Mouse (Mus musculus): ENCODE measurements around the gene Slc22a15. TPM values are rescaled to one million over a fixed set of nuclear protein-coding genes. Genes with fewer than 3 reads are reported as not detected.
A peak's percentile ranks its signal among the peaks of the same experiment; 100 is the strongest.

The Slc22a15 gene
- total and polyA plus RNA-seq, 2 experiments from 2014 or later = 5.6 to 13.2 TPM

DNA sequence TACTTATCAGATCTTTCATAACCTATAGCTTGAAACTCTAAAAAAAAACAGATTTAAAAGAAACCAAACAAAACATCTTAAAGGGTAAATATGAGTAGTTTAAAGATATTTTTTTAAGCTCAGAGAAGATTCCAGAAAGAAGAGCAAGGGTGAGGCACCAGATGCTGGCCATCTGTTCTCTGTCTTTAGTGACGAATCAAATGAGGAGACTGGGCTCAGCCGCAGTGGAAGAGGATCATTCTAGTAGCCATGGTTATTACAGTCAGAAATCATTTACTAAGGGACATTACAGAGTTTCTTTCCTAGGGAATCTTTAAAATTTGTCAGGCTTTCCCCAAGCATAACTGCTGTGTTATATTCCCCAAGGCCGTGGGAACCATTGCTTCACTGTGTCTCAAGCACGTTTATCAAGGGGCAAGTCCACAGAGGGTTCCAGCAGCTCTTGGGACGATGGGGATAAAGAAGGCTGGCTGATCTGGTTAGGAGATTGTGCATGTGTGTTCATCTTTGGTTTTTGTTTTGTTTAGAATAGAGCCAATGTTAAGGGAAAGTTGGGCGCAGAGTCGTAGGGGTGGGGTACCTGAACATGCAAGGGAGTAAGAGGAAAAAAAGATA is 51.1 kb downstream of the Slc22a15 start:
- H3K36me3 ChIP-seq (ENCODE audit: insufficient read depth, low read length) = peaks cover 11% of the 10 kb centered on the region; the same call in 1 of the 2 replicates
- no peaks in the 10 kb centered on the region for H3K9me3 ChIP-seq (ENCODE audit: low read length)
- no peak overlapping the region for H3K4me3 ChIP-seq (ENCODE audit: low read depth, low read length)
- H3K9ac ChIP-seq (replicated peaks; ENCODE audit: low read length, poor library complexity, severe bottlenecking) = no peak overlapping the region
- peak; percentile 45 for DNase-seq (ENCODE audit: low spot score)
- no peaks in the 10 kb centered on the region for H3K4me1 ChIP-seq (ENCODE audit: insufficient read depth, low read length)
- H3K27ac ChIP-seq (ENCODE audit: low read depth, low read length) = no peak overlapping the region
- no peak for TF ChIP-seq CTCF (IDR thresholded peaks at IDR 0.05)
- 76% methylated on average over 7 of the region's 7 CpGs for WGBS
- no peak for ATAC-seq (ENCODE audit: low FRiP score)
- no peaks in the 10 kb centered on the region for H3K27me3 ChIP-seq (ENCODE audit: insufficient read depth, low read length)
- no peak overlapping the region for H3K4me2 ChIP-seq (ENCODE audit: low read depth, low read length, poor library complexity, severe bottlenecking)

DNA sequence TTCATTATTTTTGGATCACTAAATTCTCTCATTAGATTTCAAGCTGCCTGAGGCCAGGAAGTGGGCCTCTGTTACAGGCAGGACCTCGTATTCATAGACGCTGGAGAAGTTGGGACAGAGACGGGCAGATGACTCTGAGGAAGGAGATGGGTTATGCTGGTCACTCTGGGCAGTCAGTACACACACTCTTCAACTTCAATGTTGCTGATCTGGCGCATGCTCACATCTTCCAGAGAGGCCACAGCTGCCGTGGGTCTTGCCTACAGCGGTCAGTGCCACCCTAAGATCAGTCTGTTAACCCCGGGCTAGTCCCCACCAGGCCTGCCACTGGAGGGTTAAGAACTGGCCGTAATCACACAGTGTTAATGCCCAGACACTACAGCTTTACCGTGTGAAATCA is 52.3 kb downstream of the Slc22a15 start:
- Histone ChIP-seq H3K27ac (ENCODE audit: low read depth, low read length) (no peak overlapping the region), H3K27me3 (ENCODE audit: insufficient read depth, low read length) (no peaks in the 10 kb centered on the region), H3K4me3 (ENCODE audit: low read depth, low read length) (no peak overlapping the region), H3K36me3 (ENCODE audit: insufficient read depth, low read length) (0 out of 2 replicates have a peak, but pooled peaks cover 4% of the 10 kb centered on the region), H3K9me3 (ENCODE audit: low read length) (no peaks in the 10 kb centered on the region), H3K4me1 (ENCODE audit: insufficient read depth, low read length) (no peaks in the 10 kb centered on the region), H3K4me2 (ENCODE audit: low read depth, low read length, poor library complexity, severe bottlenecking) (no peak overlapping the region), H3K9ac (replicated peaks; ENCODE audit: low read length, poor library complexity, severe bottlenecking) (no peak overlapping the region)
- ATAC-seq (ENCODE audit: low FRiP score) = no peak
- no peak for DNase-seq (ENCODE audit: low spot score)
- 92% methylated on average over 9 of the region's 9 CpGs for WGBS
- no peak for TF ChIP-seq CTCF (IDR thresholded peaks at IDR 0.05)

DNA sequence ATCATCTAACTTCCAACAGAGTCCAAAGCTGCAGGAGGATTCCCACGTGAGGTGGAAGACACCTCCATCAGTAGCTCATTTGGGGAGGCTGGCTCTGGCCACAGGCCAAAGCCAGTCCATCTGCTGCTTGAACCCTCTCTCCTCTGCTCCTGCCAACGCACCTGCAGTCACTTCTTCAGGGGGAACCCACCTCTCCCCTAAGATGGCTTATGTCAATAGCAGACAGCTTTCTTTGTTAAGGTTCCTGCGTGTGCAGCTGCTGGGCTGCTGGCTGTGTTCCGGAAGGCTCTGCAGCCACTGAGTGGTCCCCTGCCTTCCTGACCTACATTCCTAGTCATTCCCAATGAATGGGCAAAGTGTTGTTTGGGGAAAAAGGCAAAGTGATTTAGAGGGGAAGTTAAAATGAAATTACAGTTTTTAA is 57.2 kb downstream of the Slc22a15 start:
- Histone ChIP-seq H3K36me3 (ENCODE audit: insufficient read depth, low read length) (peaks cover 18% of the 10 kb centered on the region), H3K9me3 (ENCODE audit: low read length) (no peaks in the 10 kb centered on the region), H3K4me1 (ENCODE audit: insufficient read depth, low read length) (no peaks in the 10 kb centered on the region), H3K4me3 (ENCODE audit: low read depth, low read length) (no peak overlapping the region), H3K27ac (ENCODE audit: low read depth, low read length) (no peak overlapping the region), H3K27me3 (ENCODE audit: insufficient read depth, low read length) (no peaks in the 10 kb centered on the region), H3K9ac (replicated peaks; ENCODE audit: low read length, poor library complexity, severe bottlenecking) (no peak overlapping the region), H3K4me2 (ENCODE audit: low read depth, low read length, poor library complexity, severe bottlenecking) (no peak overlapping the region)
- ATAC-seq (ENCODE audit: low FRiP score) = no peak
- 68% methylated on average over 4 of the region's 4 CpGs for WGBS
- DNase-seq (ENCODE audit: low spot score) = peak; percentile 58
- no peak for TF ChIP-seq CTCF (IDR thresholded peaks at IDR 0.05)

DNA sequence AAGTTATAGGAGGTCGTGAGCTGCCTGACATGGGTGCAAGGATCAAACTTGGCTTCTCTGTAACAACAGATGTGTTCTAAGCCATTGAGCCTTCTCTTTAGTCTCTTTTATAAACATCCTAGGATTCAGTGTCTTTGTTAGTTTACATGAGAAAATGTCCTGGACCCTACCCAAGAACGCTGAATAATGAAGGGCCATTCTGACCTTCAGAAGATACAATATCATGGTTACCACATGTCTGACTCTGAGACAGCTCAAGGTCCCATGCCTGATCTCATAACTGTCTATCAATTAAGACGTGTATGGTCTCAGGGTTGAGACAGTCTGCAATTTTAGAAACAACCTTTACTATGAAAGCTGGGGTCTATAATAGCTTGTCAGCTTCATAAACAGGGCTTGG is 62.4 kb downstream of the Slc22a15 start:
- Histone ChIP-seq H3K4me3 (ENCODE audit: low read depth, low read length) (no peak overlapping the region), H3K36me3 (ENCODE audit: insufficient read depth, low read length) (peaks cover 34% of the 10 kb centered on the region), H3K27me3 (ENCODE audit: insufficient read depth, low read length) (no peaks in the 10 kb centered on the region), H3K9me3 (ENCODE audit: low read length) (no peaks in the 10 kb centered on the region), H3K9ac (replicated peaks; ENCODE audit: low read length, poor library complexity, severe bottlenecking) (no peak overlapping the region), H3K4me2 (ENCODE audit: low read depth, low read length, poor library complexity, severe bottlenecking) (no peak overlapping the region), H3K4me1 (ENCODE audit: insufficient read depth, low read length) (no peaks in the 10 kb centered on the region), H3K27ac (ENCODE audit: low read depth, low read length) (no peak overlapping the region)
- ATAC-seq (ENCODE audit: low FRiP score) (no peak), DNase-seq (ENCODE audit: low spot score) (no peak)
- WGBS = 79% methylated on average over 3 of the region's 3 CpGs
- no peak for TF ChIP-seq CTCF (IDR thresholded peaks at IDR 0.05)

DNA sequence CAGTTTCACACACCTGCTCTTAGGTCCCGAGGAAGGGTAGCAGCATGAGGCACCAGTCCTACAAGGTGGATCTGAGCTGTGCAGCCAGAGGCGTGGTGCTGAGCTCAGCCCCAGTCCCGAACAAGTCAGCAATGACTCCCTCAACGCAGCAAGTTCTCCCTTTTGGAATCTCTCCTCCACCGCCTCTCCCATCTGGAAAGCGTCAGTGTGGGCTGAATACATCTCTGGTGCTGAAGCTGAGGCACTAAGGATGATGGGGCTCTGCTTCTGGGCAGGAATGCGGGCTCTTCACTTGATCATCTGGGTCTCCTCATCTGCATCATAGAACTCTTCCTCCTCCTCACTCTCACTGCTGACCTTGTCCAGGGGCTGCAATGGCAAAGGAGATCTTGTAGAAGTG is 64.1 kb downstream of the Slc22a15 start:
- Histone ChIP-seq H3K4me3 (ENCODE audit: low read depth, low read length) (no peak overlapping the region), H3K4me2 (ENCODE audit: low read depth, low read length, poor library complexity, severe bottlenecking) (no peak overlapping the region), H3K9me3 (ENCODE audit: low read length) (no peaks in the 10 kb centered on the region), H3K36me3 (ENCODE audit: insufficient read depth, low read length) (peaks cover 34% of the 10 kb centered on the region), H3K4me1 (ENCODE audit: insufficient read depth, low read length) (no peaks in the 10 kb centered on the region), H3K27ac (ENCODE audit: low read depth, low read length) (no peak overlapping the region), H3K9ac (replicated peaks; ENCODE audit: low read length, poor library complexity, severe bottlenecking) (no peak overlapping the region), H3K27me3 (ENCODE audit: insufficient read depth, low read length) (no peaks in the 10 kb centered on the region)
- DNase-seq (ENCODE audit: low spot score) = no peak
- WGBS = 81% methylated on average over 7 of the region's 7 CpGs
- no peak for TF ChIP-seq CTCF (IDR thresholded peaks at IDR 0.05)
- no peak for ATAC-seq (ENCODE audit: low FRiP score)

DNA sequence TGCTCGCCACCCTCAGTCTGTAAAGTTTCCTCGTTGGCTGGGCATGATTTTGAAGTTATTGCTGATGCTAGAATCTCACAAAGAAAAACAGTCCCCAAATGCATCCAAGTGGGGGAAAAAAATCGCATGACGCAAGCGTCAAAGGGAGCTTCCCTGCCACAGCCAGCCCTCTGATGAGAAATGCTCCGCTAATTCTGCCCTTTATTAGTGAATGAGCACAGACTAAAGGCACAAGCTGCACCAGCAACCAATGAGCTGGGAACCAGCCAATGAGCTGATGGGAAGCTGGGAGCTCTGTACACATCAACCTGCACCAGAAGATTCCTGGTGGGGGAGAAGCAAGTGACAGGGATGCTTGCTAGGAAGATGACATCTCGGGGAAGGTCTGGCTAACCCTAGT is 64.5 kb downstream of the Slc22a15 start:
- ATAC-seq (ENCODE audit: low FRiP score) (no peak), DNase-seq (ENCODE audit: low spot score) (no peak)
- WGBS = 56% methylated on average over 7 of the region's 7 CpGs
- TF ChIP-seq CTCF (IDR thresholded peaks at IDR 0.05) = no peak
- Histone ChIP-seq H3K27ac (ENCODE audit: low read depth, low read length) (no peak overlapping the region), H3K36me3 (ENCODE audit: insufficient read depth, low read length) (peaks cover 34% of the 10 kb centered on the region), H3K9me3 (ENCODE audit: low read length) (no peaks in the 10 kb centered on the region), H3K9ac (replicated peaks; ENCODE audit: low read length, poor library complexity, severe bottlenecking) (no peak overlapping the region), H3K4me3 (ENCODE audit: low read depth, low read length) (no peak overlapping the region), H3K4me1 (ENCODE audit: insufficient read depth, low read length) (no peaks in the 10 kb centered on the region), H3K27me3 (ENCODE audit: insufficient read depth, low read length) (no peaks in the 10 kb centered on the region), H3K4me2 (ENCODE audit: low read depth, low read length, poor library complexity, severe bottlenecking) (no peak overlapping the region)
